Comparison of ENCODE assay signal across 12 mouse cellular contexts in genomic region chr16:18333976-18334375, GRCm38 (mm10). TPM values are rescaled to one million over a fixed set of nuclear protein-coding genes. Genes with fewer than 3 reads are reported as not detected.
DNase-seq lines count a peak whose midpoint lies in the region; ATAC-seq and TF ChIP-seq lines count a peak whose summit lies in the region.
"Had no signal": no experiment of that assay in that cellular context is flagged by ENCODE, and none has a peak within 500 bp of the region (broad histone marks: within the 10 kb centered on the region; RNA-seq: fewer than 3 reads in every experiment).

No protein-coding gene starts in this region.

- no peak for TF ChIP-seq CTCF in midbrain, postnatal 0 days (IDR thresholded peaks at IDR 0.05)

- H3K4me1 ChIP-seq in heart, embryonic 16.5 days (ENCODE audit: control insufficient read depth, insufficient read depth, low read length): peaks cover 21% of the 10 kb centered on the region
- H3K4me1 ChIP-seq in midbrain, postnatal 0 days (ENCODE audit: insufficient read depth, low read length): no peaks in the 10 kb centered on the region
- no peaks in the 10 kb centered on the region; the same call in 1 of the 2 replicates for H3K4me1 ChIP-seq in limb, embryonic 10.5 days
- H3K4me1 ChIP-seq: lung, embryonic 15.5 days had no signal

- 0 out of 2 replicates have a peak overlapping the region, but pooled peaks have one; percentile 14 for H3K27ac ChIP-seq in heart, embryonic 16.5 days (ENCODE audit: low read length)
- no peak overlapping the region for H3K27ac ChIP-seq in midbrain, postnatal 0 days (ENCODE audit: low read depth, low read length)
- no peak overlapping the region for H3K27ac ChIP-seq in limb, embryonic 10.5 days
- H3K27ac ChIP-seq: lung, embryonic 15.5 days had no signal

- no peaks in the 10 kb centered on the region for H3K27me3 ChIP-seq in heart, embryonic 16.5 days (ENCODE audit: control insufficient read depth, insufficient read depth, low read length)
- H3K27me3 ChIP-seq in midbrain, postnatal 0 days (ENCODE audit: insufficient read depth, low read length): no peaks in the 10 kb centered on the region
- no peaks in the 10 kb centered on the region for H3K27me3 ChIP-seq in limb, embryonic 10.5 days (ENCODE audit: low read depth, poor library complexity, severe bottlenecking)
- H3K27me3 ChIP-seq: lung, embryonic 15.5 days; Patski had no signal

- H3K36me3 ChIP-seq in heart, embryonic 16.5 days (ENCODE audit: control insufficient read depth, insufficient read depth): peaks cover 3% of the 10 kb centered on the region; the same call in 1 of the 2 replicates
- peaks cover 3% of the 10 kb centered on the region; the same call in 1 of the 2 replicates for H3K36me3 ChIP-seq in midbrain, postnatal 0 days (ENCODE audit: insufficient read depth, low read length)
- no peaks in the 10 kb centered on the region for H3K36me3 ChIP-seq in limb, embryonic 10.5 days
- H3K36me3 ChIP-seq: lung, embryonic 15.5 days had no signal

- WGBS in heart, embryonic 16.5 days: 64% methylated on average over 3 of the region's 3 CpGs
- WGBS in midbrain, postnatal 0 days: 84% methylated on average over 3 of the region's 3 CpGs
- WGBS in limb, embryonic 10.5 days: 88% methylated on average over 3 of the region's 3 CpGs

- H3K9me3 ChIP-seq in heart, embryonic 16.5 days (replicated peaks; ENCODE audit: control insufficient read depth, low read length): no peaks in the 10 kb centered on the region
- H3K9me3 ChIP-seq in midbrain, postnatal 0 days (ENCODE audit: low read length): no peaks in the 10 kb centered on the region
- no peaks in the 10 kb centered on the region for H3K9me3 ChIP-seq in limb, embryonic 10.5 days (replicated peaks)
- H3K9me3 ChIP-seq: lung, embryonic 15.5 days had no signal

- H3K4me3 ChIP-seq in heart, embryonic 16.5 days (ENCODE audit: low read length): no peak overlapping the region
- no peak overlapping the region for H3K4me3 ChIP-seq in midbrain, postnatal 0 days (ENCODE audit: low read depth, low read length)
- no peak overlapping the region for H3K4me3 ChIP-seq in limb, embryonic 10.5 days
- H3K4me3 ChIP-seq: lung, embryonic 15.5 days had no signal

- DNase-seq in adrenal gland, adult (ENCODE audit: inconsistent age in 2 of 2, low spot score in 1 of 2): peak; percentile 58 to 78
- DNase-seq in adrenal gland, postnatal 4 days (ENCODE audit: low spot score in 2 of 2): no peak
- DNase-seq in lung, adult 18-20 months: peak; percentile 19 to 40
- no peak for DNase-seq in lung, postnatal 14 days
- DNase-seq in lung, postnatal 25 days (ENCODE audit: low spot score): peak; percentile 30
- DNase-seq in midbrain, postnatal 0 days (ENCODE audit: low spot score): no peak
- DNase-seq in limb, embryonic 10.5 days (ENCODE audit: low spot score): no peak
- DNase-seq: embryo, embryonic 11 days; thymus, postnatal 36 days had no signal

- H3K9ac ChIP-seq in heart, embryonic 16.5 days (ENCODE audit: low read length): no peak overlapping the region
- no peak overlapping the region for H3K9ac ChIP-seq in midbrain, postnatal 0 days (replicated peaks; ENCODE audit: low read length, poor library complexity, severe bottlenecking)
- H3K9ac ChIP-seq: lung, embryonic 15.5 days had no signal

- ATAC-seq in heart, embryonic 16.5 days (replicated peaks; ENCODE audit: extremely low read depth, insufficient read depth, low FRiP score): peak; percentile 67
- no peak for ATAC-seq in midbrain, postnatal 0 days (ENCODE audit: low FRiP score)
- ATAC-seq: Patski had no signal

- no peak overlapping the region for H3K4me2 ChIP-seq in heart, embryonic 16.5 days (ENCODE audit: low read depth, low read length)
- no peak overlapping the region for H3K4me2 ChIP-seq in midbrain, postnatal 0 days (ENCODE audit: low read depth, low read length, poor library complexity, severe bottlenecking)
- H3K4me2 ChIP-seq: lung, embryonic 15.5 days had no signal

RNA-seq across cellular contexts. Expression of gene Tango2, which starts 13.9 kb away (rescaled TPM):
- total RNA-seq in adrenal gland, postnatal 4 days (2021): 10 to 100 TPM; 42.3 to 45.5 TPM
- polyA plus RNA-seq in heart, embryonic 16.5 days (2015; fragmentation: Nextera tagmentation; extraction: Ambion mirVana): 72.9 and 74.6 TPM in 2 replicates
- total RNA-seq in midbrain, postnatal 0 days (2014; rRNA removed): 40.3 and 44.1 TPM in 2 replicates
- 88.0 and 94.8 TPM in 2 replicates for polyA plus RNA-seq in midbrain, postnatal 0 days (2015; fragmentation: Nextera tagmentation; extraction: Ambion mirVana)
- 20.2 and 23.7 TPM in 2 replicates for polyA plus RNA-seq in limb, embryonic 10.5 days (2016; fragmentation: Nextera tagmentation; extraction: Ambion mirVana)

RNA-seq across cellular contexts. Expression of gene Arvcf, which starts 14.0 kb away (rescaled TPM):
- total RNA-seq in adrenal gland, postnatal 4 days (2021): 10 to 100 TPM; 56.9 to 59.4 TPM
- polyA plus RNA-seq in heart, embryonic 16.5 days (2015; fragmentation: Nextera tagmentation; extraction: Ambion mirVana): 33.1 and 39.5 TPM in 2 replicates
- total RNA-seq in midbrain, postnatal 0 days (2014; rRNA removed): 161 and 219 TPM in 2 replicates
- 54.5 and 60.6 TPM in 2 replicates for polyA plus RNA-seq in midbrain, postnatal 0 days (2015; fragmentation: Nextera tagmentation; extraction: Ambion mirVana)
- polyA plus RNA-seq in limb, embryonic 10.5 days (2016; fragmentation: Nextera tagmentation; extraction: Ambion mirVana): 44.8 and 56.1 TPM in 2 replicates

RNA-seq across cellular contexts. Expression of gene Dgcr8, which starts 44.9 kb away (rescaled TPM):
- 10 to 100 TPM; 49.7 to 58.4 TPM for total RNA-seq in adrenal gland, postnatal 4 days (2021)
- polyA plus RNA-seq in heart, embryonic 16.5 days (2015; fragmentation: Nextera tagmentation; extraction: Ambion mirVana): 19.0 and 20.3 TPM in 2 replicates
- 40.3 and 46.7 TPM in 2 replicates for total RNA-seq in midbrain, postnatal 0 days (2014; rRNA removed)
- polyA plus RNA-seq in midbrain, postnatal 0 days (2015; fragmentation: Nextera tagmentation; extraction: Ambion mirVana): 23.4 and 23.7 TPM in 2 replicates
- 46.5 and 51.3 TPM in 2 replicates for polyA plus RNA-seq in limb, embryonic 10.5 days (2016; fragmentation: Nextera tagmentation; extraction: Ambion mirVana)

Comparison
In these comparisons a context has a peak if more than half of its experiments do, and no peak if none do; other contexts are left out.
1. DNase-seq: peak in adrenal gland, adult (2 of 2), lung, adult 18-20 months (2 of 2) and lung, postnatal 25 days (single experiment); none in adrenal gland, postnatal 4 days (0 of 2), lung, postnatal 14 days (single experiment), midbrain, postnatal 0 days (single experiment) and limb, embryonic 10.5 days (single experiment).